Mouse (Mus musculus) brown adipose tissue, adult 24 weeks (tissue): Measurements from ENCODE around the gene BC017158. TPM values are rescaled to one million over a fixed set of nuclear protein-coding genes. Genes with fewer than 3 reads are reported as not detected.
"Not testable (repeated sequence)": the region's sequence is repeated elsewhere in the genome, so short reads cannot be mapped to it uniquely, and the experiment has no call there.

ENCODE experiments used
- H3K27ac ChIP-seq: fragments of 200-500 bp; replicated peaks from 2 replicates; pipeline ENCODE4 v1.5.1; 2012; ENCODE audit warnings: low read depth, mild to moderate bottlenecking, low read length
- H3K4me1 ChIP-seq: fragments of 200-500 bp; 2 replicates; pipeline ENCODE4 v1.6.1; 2012; ENCODE audit warnings: low read length, mixed read lengths; ENCODE audit not compliant: control insufficient read depth, insufficient read depth, insufficient read length
- H3K4me3 ChIP-seq: fragments of 200-500 bp; 2 replicates; pipeline ENCODE4 v1.5.1; 2012; ENCODE audit warnings: low read depth, mild to moderate bottlenecking, low read length, moderate library complexity; ENCODE audit not compliant: insufficient read depth
- polyA plus RNA-seq: library from polyadenylated mRNA; stranded (reverse); fragments of >200 nt; gene quantifications from 2 replicates; pipeline ENCODE4 v1.2.4, GENCODE M21; 2012; ENCODE audit not compliant: missing spikeins, insufficient read depth, insufficient read length

The BC017158 gene
- 7.6 and 9.8 TPM in 2 replicates for polyA plus RNA-seq

DNA sequence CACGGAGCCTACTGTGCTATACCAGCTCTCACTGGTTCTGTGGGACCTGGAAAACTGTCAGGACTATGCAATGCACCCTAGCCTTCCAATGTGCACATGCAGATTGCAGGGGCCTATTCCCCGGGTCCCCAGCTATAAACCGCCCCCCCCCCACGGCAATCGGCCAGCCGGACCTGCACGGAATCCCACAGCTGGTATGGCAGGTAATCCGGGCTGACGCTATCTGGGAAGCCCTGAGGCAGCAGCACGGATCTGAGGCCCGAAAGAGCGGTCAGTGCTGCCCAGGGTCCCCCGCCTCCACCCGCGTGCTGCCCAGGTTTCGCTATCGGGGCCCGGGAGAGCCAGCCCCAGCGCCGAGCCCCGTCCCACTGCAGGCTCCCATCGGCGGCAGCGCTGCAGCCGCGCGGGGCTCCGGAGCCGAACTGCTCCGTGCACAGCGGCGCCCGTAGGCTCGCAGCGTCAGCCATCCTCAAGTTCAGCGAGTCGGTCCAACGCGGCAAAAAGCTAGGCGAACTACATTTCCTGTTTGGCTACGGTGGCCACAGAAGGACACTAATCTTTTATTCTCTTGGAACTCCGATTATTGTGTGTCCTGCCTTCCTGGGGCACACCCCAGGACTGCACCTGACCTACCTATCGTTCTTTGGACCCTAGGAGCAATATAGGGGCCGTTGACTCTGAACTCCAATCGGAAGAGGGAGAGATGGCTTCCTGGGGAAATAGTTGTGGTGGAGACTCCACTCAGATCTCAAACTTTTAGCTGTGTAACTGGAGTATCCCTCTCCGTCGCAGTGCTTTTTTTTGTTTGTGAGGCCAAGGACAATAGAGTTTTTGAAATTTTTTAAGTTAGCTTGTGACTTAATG, at the start of gene BC017158:
Gene BC017158, minus strand, starts transcription at position 554 of the 864 bp plus-strand sequence.
- H3K4me3 ChIP-seq, result peak within 1 kb of the TSS; percentile 97
- peaks cover 5% of the 10 kb centered on the region for H3K4me1 ChIP-seq
- no peak within 1 kb of the TSS for H3K27ac ChIP-seq

DNA sequence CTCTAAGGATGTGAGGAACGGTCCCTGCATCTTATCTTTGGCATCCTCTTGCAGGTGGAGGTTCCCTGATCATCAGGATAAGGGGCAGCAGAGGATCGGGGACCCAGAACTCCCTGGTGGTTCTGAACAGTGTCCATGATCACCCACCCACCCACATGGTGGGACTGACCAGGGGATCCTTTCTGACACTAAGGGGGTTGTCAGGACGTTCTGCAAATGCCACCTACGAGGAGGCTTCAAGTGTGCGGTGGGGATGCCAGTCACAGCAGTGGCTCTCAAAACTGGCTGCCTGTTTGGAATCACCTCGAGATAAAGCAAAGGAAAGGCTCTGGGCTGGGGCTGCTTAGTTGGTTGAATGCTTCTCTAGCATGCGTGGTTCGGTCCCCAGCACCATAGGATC, 49.0 kb upstream of the BC017158 start:
- no peak overlapping the region for H3K27ac ChIP-seq
- no peak overlapping the region for H3K4me3 ChIP-seq
- H3K4me1 ChIP-seq, result no peaks in the 10 kb centered on the region

DNA sequence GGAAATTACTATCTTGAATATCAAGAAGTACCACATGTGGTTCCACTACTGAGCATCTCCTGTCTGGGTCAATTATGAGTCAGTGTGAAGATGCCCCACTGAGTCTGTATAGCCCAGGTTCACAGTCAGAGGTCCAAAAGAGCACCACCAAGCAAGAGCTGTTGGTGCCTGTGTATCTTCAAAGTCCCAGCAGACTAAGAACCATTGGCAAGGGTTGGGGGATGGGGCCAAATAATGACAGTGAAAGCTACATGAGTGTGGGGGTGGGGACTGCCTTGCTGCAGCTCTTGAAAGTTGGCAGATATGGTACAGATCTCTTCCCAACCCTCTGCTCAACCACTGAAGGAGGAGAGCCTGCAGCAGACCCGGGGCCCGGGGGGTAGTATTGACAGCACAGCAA, 48.6 kb upstream of the BC017158 start:
- Histone ChIP-seq H3K4me3 (no peak overlapping the region), H3K27ac (no peak overlapping the region), H3K4me1 (no peaks in the 10 kb centered on the region)

DNA sequence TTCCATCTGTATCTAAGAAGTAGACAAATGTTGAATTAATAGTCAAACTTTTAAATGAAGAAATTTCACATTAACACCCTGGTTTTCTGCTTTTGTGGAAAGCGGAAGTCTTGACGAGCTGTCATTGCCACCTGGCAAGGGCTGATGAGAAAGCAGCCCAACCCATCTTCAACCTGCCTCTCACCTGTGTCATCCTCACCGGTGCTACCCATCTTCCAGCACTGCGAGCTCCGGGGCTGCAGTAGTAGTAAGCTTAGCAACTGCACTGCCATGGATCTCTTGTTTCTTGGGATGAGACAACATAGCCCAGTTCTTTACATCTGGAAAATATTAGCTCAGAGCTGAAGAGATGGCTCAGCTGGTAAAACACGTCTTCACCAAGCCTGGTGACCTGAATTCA, 47.7 kb upstream of the BC017158 start:
- Histone ChIP-seq H3K27ac (no peak overlapping the region), H3K4me3 (no peak overlapping the region), H3K4me1 (no peaks in the 10 kb centered on the region)

DNA sequence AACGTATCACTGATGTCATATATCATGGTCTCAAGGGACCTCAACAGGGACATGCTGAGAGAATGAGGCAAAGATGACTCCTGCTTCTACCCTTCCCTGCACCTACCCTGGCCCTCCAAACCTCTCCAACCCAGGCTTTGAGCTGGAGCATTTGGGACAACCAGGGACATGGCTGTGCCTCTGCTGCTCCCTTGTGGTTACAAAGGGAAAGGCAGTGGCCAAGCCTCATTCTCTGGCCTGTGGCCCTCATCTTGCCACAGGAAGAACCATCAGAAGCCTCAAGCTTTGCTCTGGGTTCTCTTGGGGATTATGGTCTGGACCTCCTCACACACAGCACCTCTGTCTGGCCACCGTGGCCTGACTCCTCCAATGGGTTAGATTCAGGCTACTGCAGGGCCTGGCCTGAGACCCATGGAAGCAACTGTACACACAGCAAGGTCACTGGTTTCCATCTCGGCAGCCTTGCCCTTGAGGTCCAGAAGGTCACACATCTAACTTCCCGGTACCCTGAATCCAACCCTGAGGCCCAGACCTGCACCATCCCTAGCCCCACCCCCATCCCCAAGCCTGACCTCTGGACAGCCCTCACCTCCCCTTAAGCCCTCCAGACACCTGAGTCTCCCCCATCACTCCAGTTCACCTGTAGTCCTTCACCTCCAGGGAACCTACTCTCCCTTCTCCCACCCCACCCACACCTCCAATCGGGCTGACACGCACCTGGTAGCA, 47.1 kb upstream of the BC017158 start:
- H3K27ac ChIP-seq, result no peak overlapping the region
- H3K4me3 ChIP-seq, result no peak overlapping the region
- H3K4me1 ChIP-seq, result no peaks in the 10 kb centered on the region

DNA sequence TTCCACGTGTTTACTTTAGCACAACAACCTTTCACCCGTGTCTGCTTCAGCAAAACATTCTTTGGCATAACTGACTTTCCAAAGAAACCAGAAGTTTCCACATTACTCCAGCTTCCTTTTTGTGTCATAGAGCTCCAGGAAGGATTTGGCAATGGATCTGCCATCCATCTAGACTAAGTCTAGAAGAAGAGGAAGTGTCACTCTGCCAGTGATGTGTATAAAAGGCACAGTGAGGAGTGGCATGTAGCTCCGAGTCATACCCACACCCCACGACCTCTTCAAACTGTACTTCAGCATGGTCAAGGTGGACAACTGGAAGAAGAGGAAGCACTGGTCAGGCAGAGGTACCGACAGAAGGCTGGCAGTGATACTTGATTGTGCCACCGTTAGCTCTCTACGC, 46.5 kb upstream of the BC017158 start:
- Histone ChIP-seq H3K27ac (no peak overlapping the region), H3K4me3 (no peak overlapping the region), H3K4me1 (no peaks in the 10 kb centered on the region)

DNA sequence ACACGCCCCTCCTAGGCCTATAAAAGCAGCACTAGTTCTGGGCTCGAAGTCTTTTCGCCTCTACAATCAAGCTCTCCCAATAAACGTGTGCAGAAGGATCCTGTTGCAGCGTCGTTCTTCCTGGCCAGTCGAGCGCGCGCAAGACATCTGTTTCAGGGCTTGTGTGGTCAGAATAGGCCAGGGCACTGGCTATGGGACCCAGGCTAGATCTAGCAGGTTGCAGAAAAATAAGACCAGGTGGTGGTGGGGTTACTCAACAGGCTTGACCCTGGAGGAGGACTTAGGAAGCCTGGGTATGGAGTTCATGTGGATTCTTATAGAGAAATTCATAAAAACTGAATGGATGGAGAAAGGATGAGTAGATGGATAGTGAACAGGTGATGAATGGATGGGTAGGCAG, 44.7 kb upstream of the BC017158 start:
- H3K4me1 ChIP-seq, H3K27ac ChIP-seq, H3K4me3 ChIP-seq: not testable (repeated sequence)

DNA sequence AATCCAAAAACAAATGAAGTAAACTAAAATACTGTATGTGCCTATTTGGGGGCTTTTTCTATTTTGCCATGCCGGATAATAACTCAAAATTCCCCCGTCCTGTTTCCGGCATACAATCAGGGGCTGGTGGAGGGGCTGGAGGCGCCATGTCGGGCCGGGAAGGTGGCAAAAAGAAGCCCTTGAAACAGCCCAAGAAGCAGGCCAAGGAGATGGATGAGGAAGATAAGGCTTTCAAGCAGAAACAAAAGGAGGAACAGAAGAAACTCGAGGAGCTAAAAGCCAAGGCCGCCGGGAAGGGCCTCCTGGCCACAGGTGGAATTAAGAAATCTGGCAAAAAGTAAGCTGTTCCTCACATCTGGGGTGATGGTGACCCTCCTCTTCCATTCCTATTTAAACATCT, 42.4 kb upstream of the BC017158 start:
- H3K4me3 ChIP-seq, H3K4me1 ChIP-seq, H3K27ac ChIP-seq: not testable (repeated sequence)

DNA sequence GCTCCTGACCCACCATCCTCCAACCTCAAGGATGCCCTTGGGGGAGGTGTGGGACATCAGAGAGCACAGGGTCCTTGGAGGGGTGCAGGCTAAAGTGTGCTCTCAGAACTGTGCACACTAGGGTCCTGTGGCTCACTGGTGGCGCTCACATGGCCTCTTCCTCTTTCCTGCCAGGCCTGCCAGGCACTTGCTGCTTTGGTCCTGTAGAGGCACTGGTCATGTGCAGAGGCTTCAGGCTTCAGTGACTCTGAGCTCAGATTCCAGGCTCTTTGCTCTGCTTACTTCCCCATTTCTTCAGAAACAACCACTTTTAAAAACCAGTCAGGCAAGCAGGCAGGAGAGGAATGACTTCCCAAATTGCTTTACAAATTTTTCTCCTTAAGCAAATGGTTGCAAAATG, 34.9 kb upstream of the BC017158 start:
- no peak overlapping the region for H3K4me3 ChIP-seq
- no peaks in the 10 kb centered on the region for H3K4me1 ChIP-seq
- no peak overlapping the region for H3K27ac ChIP-seq

DNA sequence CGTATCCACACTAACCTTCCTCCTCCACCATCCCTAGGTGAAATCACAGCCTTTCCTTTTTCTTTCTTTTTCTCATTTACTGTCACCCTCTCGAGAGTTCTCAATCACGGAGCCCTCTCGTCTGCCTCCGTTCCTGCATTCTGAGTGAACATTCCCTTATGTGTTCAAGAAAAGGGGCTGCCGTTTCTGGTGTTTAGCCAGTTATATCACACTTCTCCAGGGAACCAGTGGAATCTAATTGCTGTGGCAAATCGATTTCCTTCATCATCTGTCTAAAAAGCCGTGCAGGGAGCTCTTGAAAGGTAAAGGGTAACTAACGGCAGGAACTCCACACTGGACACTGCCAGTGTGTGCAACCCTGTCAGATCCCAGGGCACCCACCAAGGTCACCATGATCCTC, 33.0 kb upstream of the BC017158 start:
- Histone ChIP-seq H3K4me1 (no peaks in the 10 kb centered on the region), H3K4me3 (no peak overlapping the region), H3K27ac (no peak overlapping the region)

DNA sequence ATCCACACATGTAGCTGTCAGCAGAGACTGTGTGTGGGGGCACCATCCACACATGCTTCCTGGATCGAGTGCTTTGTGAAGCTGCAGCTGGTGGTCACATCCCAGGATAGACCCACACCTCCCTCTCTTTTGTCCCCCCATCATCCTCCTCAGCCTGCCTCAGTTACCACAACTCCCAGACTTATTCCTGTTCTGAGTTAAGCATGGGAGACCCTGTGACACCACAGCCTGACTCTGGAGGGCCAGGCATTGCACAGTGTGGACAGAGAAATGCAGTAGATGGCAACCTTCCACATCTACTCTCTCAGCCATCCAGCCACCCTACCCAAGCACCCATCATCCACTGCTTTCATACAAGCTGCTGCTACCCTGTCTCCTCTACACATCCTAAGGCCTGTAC, 27.0 kb upstream of the BC017158 start:
- Histone ChIP-seq H3K4me3 (no peak overlapping the region), H3K4me1 (no peaks in the 10 kb centered on the region), H3K27ac (no peak overlapping the region)

DNA sequence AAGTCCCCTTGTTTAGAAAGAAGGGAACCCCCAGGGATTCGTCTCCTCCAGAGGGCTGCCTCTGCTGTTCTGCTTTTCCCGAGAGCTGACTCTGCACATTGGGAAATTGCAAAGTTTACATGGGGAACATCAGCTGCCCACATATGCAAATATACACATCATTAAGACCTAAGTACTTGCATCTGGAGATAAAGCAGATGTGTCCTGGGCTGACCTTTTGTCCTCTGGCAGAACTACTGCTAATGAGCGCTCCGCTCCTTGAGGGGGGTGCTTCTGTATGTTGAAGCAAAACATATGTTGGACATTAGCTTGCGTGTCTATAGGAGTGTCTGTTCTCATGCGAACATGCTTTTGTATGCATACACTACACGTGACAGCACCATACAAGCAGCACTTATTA, 23.3 kb upstream of the BC017158 start:
- H3K27ac ChIP-seq, result no peak overlapping the region
- no peaks in the 10 kb centered on the region for H3K4me1 ChIP-seq
- no peak overlapping the region for H3K4me3 ChIP-seq

DNA sequence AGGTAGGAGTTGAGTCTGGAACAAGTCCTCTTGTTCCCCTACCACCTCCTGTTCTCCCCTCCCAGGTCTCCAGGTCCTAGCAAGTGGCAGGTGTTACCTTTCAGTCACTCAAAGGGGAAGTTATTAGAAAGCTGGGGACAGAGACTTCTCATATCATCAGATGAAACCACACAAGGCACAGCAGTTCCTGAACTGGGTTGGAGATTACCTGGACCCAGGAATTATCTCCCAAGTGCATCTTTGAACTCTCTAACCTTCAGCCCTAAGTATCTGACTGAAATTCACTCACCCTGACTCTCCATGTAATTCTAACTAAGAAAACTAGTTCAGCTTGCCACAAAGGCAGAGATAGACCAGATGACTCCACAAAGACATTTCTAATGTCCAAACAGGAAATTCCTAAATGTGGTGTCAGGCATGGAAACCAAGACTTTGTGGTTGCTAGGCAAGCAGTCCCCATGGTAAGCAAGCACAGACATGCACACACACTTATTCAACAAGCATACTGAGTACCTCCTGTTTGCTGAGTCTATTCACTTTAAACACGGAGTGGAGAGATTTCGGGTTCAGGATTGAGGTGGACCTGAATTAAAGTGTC, 22.3 kb upstream of the BC017158 start:
- Histone ChIP-seq H3K4me1 (no peaks in the 10 kb centered on the region), H3K4me3 (no peak overlapping the region), H3K27ac (no peak overlapping the region)

DNA sequence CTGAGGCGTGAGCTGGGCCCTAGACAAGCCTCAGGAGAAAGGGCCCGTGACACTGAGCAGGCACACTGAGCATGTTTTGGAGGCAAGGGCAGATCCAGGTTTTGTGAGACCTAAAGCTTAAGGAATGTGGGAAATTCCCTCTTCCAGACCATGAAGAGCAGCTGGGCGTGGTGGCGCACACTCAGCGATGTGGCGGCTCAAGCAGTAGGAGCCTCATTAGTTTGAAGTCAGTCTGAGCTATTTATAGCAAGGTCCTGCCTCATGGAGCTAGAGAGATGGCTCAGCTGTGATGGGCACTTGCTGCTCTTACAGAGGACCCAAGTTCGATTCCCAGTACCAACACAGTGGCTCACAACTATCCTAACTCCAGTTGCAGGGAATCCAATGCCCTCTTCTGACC, 21.2 kb upstream of the BC017158 start:
- no peak overlapping the region for H3K27ac ChIP-seq
- H3K4me1 ChIP-seq, result no peaks in the 10 kb centered on the region

DNA sequence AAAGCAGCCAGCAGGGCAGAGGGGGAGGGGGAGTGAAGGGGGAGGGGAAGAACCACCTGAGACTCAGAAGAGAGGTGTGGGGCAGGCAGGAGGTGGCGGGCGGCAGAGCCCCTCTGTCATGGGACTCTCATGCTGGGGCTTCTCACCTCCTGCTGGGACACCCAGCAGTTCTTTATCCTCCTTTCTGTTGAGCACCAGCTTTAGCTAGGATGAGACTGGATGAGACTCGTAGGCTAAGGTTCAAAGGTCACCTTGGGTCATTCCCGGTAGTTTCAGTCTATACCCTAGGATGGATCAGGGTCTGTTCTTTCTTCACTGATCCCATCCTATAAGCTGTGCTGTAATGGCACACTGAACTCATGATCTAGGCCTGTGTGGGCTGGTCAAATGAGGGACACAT, 19.0 kb upstream of the BC017158 start:
- Histone ChIP-seq H3K4me1 (no peaks in the 10 kb centered on the region), H3K4me3 (no peak overlapping the region), H3K27ac (no peak overlapping the region)

More for the DNA sequence above, 21.2 kb upstream of the BC017158 start:
- no peak overlapping the region for H3K4me3 ChIP-seq
